Mouse (Mus musculus): ENCODE measurements around the gene Dbn1. TPM values are rescaled to one million over a fixed set of nuclear protein-coding genes. Genes with fewer than 3 reads are reported as not detected.

Dbn1 gene
- total RNA-seq, 2 experiments from 2014 or later: 27.0 to 27.3 TPM

- no peak for DNase-seq
These were observed 55.8 kb downstream of the Dbn1 start for GRCm38 (mm10) chr13:55431889-55432685.

GRCm38 (mm10) chr13:55430566-55430965, 57.3 kb downstream of the Dbn1 start:
- intact Hi-C loops (cut with DNase I): no loop called here
- no peak for DNase-seq

More at GRCm38 (mm10) chr13:55431889-55432685, 55.8 kb downstream of the Dbn1 start:
- intact Hi-C loops (cut with DNase I): no loop called here

DNA sequence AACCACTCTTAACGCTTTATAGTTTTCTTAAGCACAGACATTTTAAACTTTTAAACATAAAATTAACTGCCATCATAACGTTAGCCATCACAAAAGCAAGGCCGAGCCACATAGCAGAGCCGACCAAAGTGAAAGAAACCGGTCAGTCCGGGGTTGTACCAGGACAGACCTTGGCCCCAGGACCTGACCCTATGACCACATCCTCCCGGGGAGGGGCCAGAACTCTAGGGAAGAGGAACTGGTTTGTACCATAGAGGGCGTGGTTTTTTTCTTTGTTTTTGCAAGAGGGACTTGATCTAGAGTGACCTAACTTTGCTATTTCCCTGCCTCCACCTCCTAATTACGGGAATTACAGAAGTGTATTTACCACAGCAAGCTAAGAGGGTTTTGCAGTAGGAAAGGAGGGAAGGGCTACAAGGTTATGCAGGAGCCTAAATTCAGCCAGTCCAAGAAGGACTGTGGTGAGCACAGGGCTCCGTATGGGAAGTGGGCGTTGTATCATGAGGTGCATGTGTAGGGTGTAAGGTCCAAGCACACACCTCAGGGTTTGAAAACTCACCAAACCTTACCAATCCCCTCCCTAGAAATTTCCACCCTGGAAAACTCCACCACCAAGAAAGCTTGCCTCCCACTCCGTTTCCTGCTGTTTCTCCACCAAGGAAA, 58.6 kb downstream of the Dbn1 start:
- intact Hi-C loops (cut with DNase I): no loop called here
- DNase-seq: peak; percentile 56 to 71

DNA sequence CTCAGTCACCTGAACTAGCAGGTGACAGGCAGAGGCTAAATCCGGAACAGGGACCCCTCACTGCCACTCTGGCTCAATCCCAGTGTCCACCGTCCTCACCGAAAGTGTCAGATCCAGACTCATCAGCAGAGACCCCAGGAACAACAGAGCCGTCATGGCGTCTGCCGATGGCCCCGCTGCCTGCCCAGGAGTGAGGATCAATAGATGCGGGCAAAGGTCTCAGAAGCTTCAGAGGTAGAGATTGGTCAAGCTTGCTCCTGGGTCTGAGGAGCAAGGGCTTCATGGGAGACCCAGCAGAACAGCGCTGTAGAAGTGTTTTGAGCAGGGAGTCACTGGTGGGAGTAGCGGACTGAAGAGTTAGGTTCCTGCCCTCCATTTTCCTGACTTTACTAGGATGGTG, 61.3 kb downstream of the Dbn1 start, which contains the start of gene F12:
TSS of gene F12 (minus strand) at position 181 of the 400 bp plus-strand sequence.
- DNase-seq: no peak
- intact Hi-C loops (cut with DNase I): no loop called here

Small RNAs within 50 kb of the gene (microRNA-seq; reads per million reads assigned to microRNA genes)
- gene Mir6943 (1.9 to 5.6 reads per million in 2 experiments), gene Mir6944 (3.5 to 92.7 reads per million in 2 experiments), gene Mir6945 (3.2 to 10.9 reads per million in 2 experiments)

Other genes starting within 250 kb of the Dbn1 start
- gene Prelid1, start 167.6 kb downstream of the Dbn1 start, total RNA-seq (2021): 10 to 100 TPM; 73.8 to 90.0 TPM
- gene Rab24, start 166.2 kb downstream of the Dbn1 start, total RNA-seq (2021): 10 to 100 TPM; 31.4 to 34.3 TPM
- 1 to 10 TPM; 2.2 to 3.0 TPM for gene Mxd3, start 158.3 kb downstream of the Dbn1 start, total RNA-seq (2021)
- gene Lman2, start 125.3 kb downstream of the Dbn1 start, total RNA-seq (2021): 10 to 100 TPM; 46.0 to 49.9 TPM
- 1 to 10 TPM in 1 of 2 experiments, under 1 TPM in 1; 0.65 to 1.6 TPM for gene Rgs14, start 118.4 kb downstream of the Dbn1 start, total RNA-seq (2021)
- not detected for gene Slc34a1, start 89.9 kb downstream of the Dbn1 start, total RNA-seq (2021)
- gene Pfn3, start 72.9 kb downstream of the Dbn1 start, total RNA-seq (2021): not detected
- not detected for gene F12, start 61.3 kb downstream of the Dbn1 start, total RNA-seq (2021)
- gene Grk6, start 43.0 kb downstream of the Dbn1 start, total RNA-seq (2021): 10 to 100 TPM; 24.3 to 27.2 TPM
- 1 to 10 TPM in 1 of 2 experiments, under 1 TPM in 1; 0.81 to 1.6 TPM for gene Prr7, start 23.8 kb downstream of the Dbn1 start, total RNA-seq (2021)
- gene Pdlim7, start 25.6 kb upstream of the Dbn1 start, total RNA-seq (2021): 10 to 100 TPM; 52.3 to 56.6 TPM
- 1 to 10 TPM; 1.9 to 2.3 TPM for gene Dok3, start 41.2 kb upstream of the Dbn1 start, total RNA-seq (2021)
- 10 to 100 TPM; 14.4 to 14.8 TPM for gene Ddx41, start 48.5 kb upstream of the Dbn1 start, total RNA-seq (2021)
- 10 to 100 TPM; 24.8 to 26.9 TPM for gene Fam193b, start 83.0 kb upstream of the Dbn1 start, total RNA-seq (2021)
- 10 to 100 TPM; 83.3 to 89.3 TPM for gene Tmed9, start 85.6 kb upstream of the Dbn1 start, total RNA-seq (2021)
- 10 to 100 TPM; 10.0 to 11.4 TPM for gene B4galt7, start 111.8 kb upstream of the Dbn1 start, total RNA-seq (2021)
- 10 to 100 TPM; 13.9 to 14.1 TPM for gene Caml, start 134.9 kb upstream of the Dbn1 start, total RNA-seq (2021)
- 10 to 100 TPM; 26.0 TPM for gene Ddx46, start 146.9 kb upstream of the Dbn1 start, total RNA-seq (2021)
- gene B230219D22Rik, start 205.0 kb upstream of the Dbn1 start, total RNA-seq (2021): 10 to 100 TPM; 49.7 to 52.5 TPM
- 10 to 100 TPM; 36.2 to 37.3 TPM for gene Txndc15, start 226.5 kb upstream of the Dbn1 start, total RNA-seq (2021)
- gene Pcbd2, start 239.3 kb upstream of the Dbn1 start, total RNA-seq (2021): 10 to 100 TPM; 36.3 to 37.4 TPM

Data from heart, postnatal 14 days (tissue).